Mouse (Mus musculus) forebrain, postnatal 0 days (tissue): ENCODE measurements around the gene Syndig1l. TPM values are rescaled to one million over a fixed set of nuclear protein-coding genes. Genes with fewer than 3 reads are reported as not detected.

ENCODE experiments used
- ATAC-seq: fragments of 200-750 bp; cut with Nextera tagmentation; 2 replicates; pipeline ENCODE4 v1.8.0; 2017; ENCODE audit warnings: mild to moderate bottlenecking, moderate library complexity
- DNase-seq: peaks from one replicate; pipeline ENCODE4 v3.0.0-alpha.2; 2015
- H3K27ac ChIP-seq: fragments of 300-500 bp; sonication (generic); 2 replicates; pipeline ENCODE4 v1.5.1; 2014; ENCODE audit warnings: low read depth, mild to moderate bottlenecking, antibody characterized with exemption, low read length, moderate library complexity, mixed read lengths
- H3K27me3 ChIP-seq: fragments of 300-500 bp; sonication (generic); 2 replicates; pipeline ENCODE4 v1.6.1; 2014; ENCODE audit warnings: mild to moderate bottlenecking, low read length, mixed read lengths; ENCODE audit not compliant: insufficient read depth
- H3K36me3 ChIP-seq: fragments of 300-500 bp; sonication (generic); 2 replicates; pipeline ENCODE4 v1.6.1; 2014; ENCODE audit warnings: mild to moderate bottlenecking, moderate library complexity; ENCODE audit not compliant: insufficient read depth
- H3K4me1 ChIP-seq: fragments of 300-500 bp; sonication (generic); 2 replicates; pipeline ENCODE4 v1.6.1; 2014; ENCODE audit warnings: antibody characterized with exemption; ENCODE audit not compliant: insufficient read depth
- H3K4me2 ChIP-seq: fragments of 300-500 bp; sonication (generic); 2 replicates; pipeline ENCODE4 v1.6.1; 2014; ENCODE audit warnings: low read depth, mild to moderate bottlenecking, moderate library complexity
- H3K4me3 ChIP-seq: fragments of 300-500 bp; sonication (generic); 2 replicates; pipeline ENCODE4 v1.5.1; 2014; ENCODE audit warnings: low read depth, low read length, mixed read lengths
- H3K9ac ChIP-seq: fragments of 300-500 bp; sonication (generic); 2 replicates; pipeline ENCODE4 v1.6.1; 2014; ENCODE audit warnings: mild to moderate bottlenecking
- H3K9me3 ChIP-seq: fragments of 300-500 bp; sonication (generic); 2 replicates; pipeline ENCODE4 v1.6.1; 2016; ENCODE audit warnings: low read length
- CTCF ChIP-seq: sonication (generic); IDR thresholded peaks from 2 replicates; pipeline ENCODE4 v1.5.1; 2016; ENCODE audit warnings: antibody characterized with exemption, control low read depth, low read depth
- WGBS: fragments of 180-500 bp; shearing (Covaris S2); extraction: QIAGEN DNeasy Blood & Tissue Kit; methylation state at CpG from one replicate; pipeline ENCODE4 v1.1.7; 2014; 5-methylcytosine and 5-hydroxymethylcytosine counted together
- polyA plus RNA-seq: library from polyadenylated mRNA; unstranded; fragments of >200 nt; fragmentation: Nextera tagmentation; extraction: Ambion mirVana; gene quantifications from 2 replicates; pipeline ENCODE4 v1.2.1, GENCODE M21; 2015
- total RNA-seq: library from RNA; depleted of rRNA; stranded (reverse); fragments of >200 nt; gene quantifications from 2 replicates; pipeline ENCODE4 v1.2.3, GENCODE M21; 2014

Syndig1l gene
- total and polyA plus RNA-seq, 2 experiments from 2014 or later, result 11.3 to 17.6 TPM

- ATAC-seq, result no peak
- no peak overlapping the region for H3K4me3 ChIP-seq
- H3K4me1 ChIP-seq, result no peaks in the 10 kb centered on the region
- no peak overlapping the region for H3K9ac ChIP-seq
- H3K36me3 ChIP-seq, result no peaks in the 10 kb centered on the region
- H3K27me3 ChIP-seq, result peaks cover 9% of the 10 kb centered on the region; the same call in 1 of the 2 replicates
- WGBS, result 38% methylated on average over 7 of the region's 7 CpGs
- H3K4me2 ChIP-seq, result no peak overlapping the region
- no peak for TF ChIP-seq CTCF
- no peaks in the 10 kb centered on the region for H3K9me3 ChIP-seq
- DNase-seq, result peak; percentile 26
- H3K27ac ChIP-seq, result no peak overlapping the region
These were observed 4.0 kb upstream of the Syndig1l start for GRCm38 (mm10) chr12:84702586-84702985.

DNA sequence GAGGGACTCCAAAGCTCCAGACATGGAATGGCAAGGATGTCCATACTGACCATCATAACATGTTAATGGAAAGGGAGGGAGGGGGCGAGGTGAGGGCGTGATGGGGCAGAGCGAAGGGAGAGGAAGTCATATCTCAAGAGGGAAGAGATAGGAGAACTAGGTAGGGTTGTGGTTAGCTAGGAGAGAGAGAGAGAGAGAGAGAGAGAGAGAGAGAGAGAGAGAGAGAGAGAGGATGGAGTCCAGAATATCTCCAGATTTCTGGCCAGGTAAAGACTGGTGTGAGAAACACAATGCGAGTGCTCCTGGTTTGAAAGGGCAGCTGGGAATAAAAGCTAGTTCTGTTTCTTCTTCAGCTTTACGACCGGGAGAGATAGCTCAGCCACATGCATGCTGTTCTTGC is 6.5 kb downstream of the Syndig1l start:
- H3K4me2 ChIP-seq, result no peak overlapping the region
- 91% methylated on average over 6 of the region's 6 CpGs for WGBS
- no peaks in the 10 kb centered on the region for H3K9me3 ChIP-seq
- H3K4me1 ChIP-seq, result no peaks in the 10 kb centered on the region
- no peak for TF ChIP-seq CTCF
- DNase-seq, result no peak
- no peaks in the 10 kb centered on the region for H3K27me3 ChIP-seq
- H3K27ac ChIP-seq, result no peak overlapping the region
- no peaks in the 10 kb centered on the region for H3K36me3 ChIP-seq
- H3K4me3 ChIP-seq, result no peak overlapping the region
- no peak overlapping the region for H3K9ac ChIP-seq
- ATAC-seq, result no peak

- TF ChIP-seq CTCF, result no peak
These were observed 7.3 kb downstream of the Syndig1l start for GRCm38 (mm10) chr12:84691347-84691746.

DNA sequence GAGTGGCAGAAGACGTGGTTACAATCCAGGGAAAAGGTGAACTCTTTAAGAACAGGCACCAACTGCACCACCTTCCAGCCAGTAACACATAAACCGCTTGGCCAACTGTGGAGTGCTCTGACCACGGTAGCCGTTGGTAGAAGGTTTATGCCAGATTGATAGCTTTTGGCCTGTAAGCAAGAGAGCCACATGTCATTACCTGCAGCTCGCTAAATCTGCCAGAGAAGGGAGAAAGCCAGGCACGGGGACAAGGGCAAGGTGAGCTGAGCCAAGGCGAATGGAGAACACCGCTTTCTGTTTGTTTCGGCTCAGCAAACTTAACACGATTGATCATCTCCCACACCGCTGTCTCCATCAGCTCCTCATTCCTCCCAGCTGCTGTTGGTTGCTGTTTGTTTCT is 9.6 kb downstream of the Syndig1l start:
- H3K4me1 ChIP-seq, result no peaks in the 10 kb centered on the region
- H3K27me3 ChIP-seq, result no peaks in the 10 kb centered on the region
- H3K27ac ChIP-seq, result no peak overlapping the region
- H3K36me3 ChIP-seq, result no peaks in the 10 kb centered on the region
- DNase-seq, result no peak
- no peak overlapping the region for H3K4me3 ChIP-seq
- no peak for TF ChIP-seq CTCF
- no peak overlapping the region for H3K4me2 ChIP-seq
- no peak for ATAC-seq
- H3K9ac ChIP-seq, result no peak overlapping the region
- 91% methylated on average over 11 of the region's 11 CpGs for WGBS
- no peaks in the 10 kb centered on the region for H3K9me3 ChIP-seq

More at GRCm38 (mm10) chr12:84691347-84691746, 7.3 kb downstream of the Syndig1l start:
- ATAC-seq, result no peak
- Histone ChIP-seq H3K27ac (no peak overlapping the region), H3K36me3 (no peaks in the 10 kb centered on the region), H3K4me2 (no peak overlapping the region), H3K4me1 (no peaks in the 10 kb centered on the region), H3K9me3 (no peaks in the 10 kb centered on the region), H3K27me3 (no peaks in the 10 kb centered on the region), H3K4me3 (no peak overlapping the region), H3K9ac (no peak overlapping the region)
- no peak for DNase-seq

DNA sequence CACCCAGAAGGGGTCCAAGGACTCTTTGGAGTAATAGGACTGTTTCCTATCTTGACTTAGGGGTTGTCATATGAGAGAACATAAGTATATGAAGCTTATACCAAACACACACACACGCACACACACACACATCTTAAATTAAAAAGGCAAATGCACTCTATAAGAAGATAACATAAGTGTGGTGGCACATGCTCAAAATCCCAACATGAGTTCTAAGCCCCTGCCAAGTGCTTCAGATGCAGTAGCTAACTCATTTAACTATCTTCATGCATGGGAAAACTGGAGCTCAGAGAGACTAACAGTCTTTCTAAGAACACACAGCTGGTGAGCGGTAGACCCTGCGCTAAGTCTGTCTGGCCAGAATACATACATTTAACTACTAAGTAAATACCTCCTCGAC is 11.1 kb downstream of the Syndig1l start:
- Histone ChIP-seq H3K27me3 (no peaks in the 10 kb centered on the region), H3K4me1 (no peaks in the 10 kb centered on the region), H3K9me3 (no peaks in the 10 kb centered on the region), H3K9ac (no peak overlapping the region), H3K4me3 (no peak overlapping the region), H3K27ac (no peak overlapping the region), H3K36me3 (no peaks in the 10 kb centered on the region), H3K4me2 (no peak overlapping the region)
- TF ChIP-seq CTCF, result no peak
- WGBS, result 74% methylated on average over 4 of the region's 4 CpGs
- ATAC-seq, result peak; percentile 30
- DNase-seq, result peak; percentile 74

DNA sequence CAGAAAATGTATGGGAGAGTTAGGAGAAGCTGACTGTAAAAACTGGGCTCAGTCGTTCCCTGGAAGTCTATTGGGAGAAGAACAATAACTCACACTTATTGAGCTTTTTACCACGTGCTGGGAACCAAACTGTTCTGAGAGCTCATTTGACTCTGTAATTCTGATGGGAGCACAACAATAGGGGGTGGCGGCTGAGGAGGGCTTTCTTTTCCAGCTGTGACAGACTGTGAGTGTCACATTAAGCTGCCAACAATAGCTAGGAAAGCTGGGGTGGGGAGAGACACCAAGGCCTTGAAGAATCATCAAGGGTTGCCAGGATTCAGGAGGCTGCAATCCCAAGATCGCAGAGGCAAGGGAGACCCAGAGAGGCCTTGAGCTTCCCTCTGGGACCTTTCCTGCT is 12.5 kb downstream of the Syndig1l start:
- H3K27me3 ChIP-seq, result no peaks in the 10 kb centered on the region
- H3K4me1 ChIP-seq, result no peaks in the 10 kb centered on the region
- H3K36me3 ChIP-seq, result no peaks in the 10 kb centered on the region
- H3K9me3 ChIP-seq, result no peaks in the 10 kb centered on the region
- ATAC-seq (peak; percentile 92), DNase-seq (peak; percentile 33)
- TF ChIP-seq CTCF, result no peak
- no peak overlapping the region for H3K9ac ChIP-seq
- H3K4me3 ChIP-seq, result no peak overlapping the region
- no peak overlapping the region for H3K4me2 ChIP-seq
- WGBS, result 17% methylated on average over 4 of the region's 4 CpGs
- peak overlapping the region; percentile 57; the same call in 1 of the 2 replicates for H3K27ac ChIP-seq

DNA sequence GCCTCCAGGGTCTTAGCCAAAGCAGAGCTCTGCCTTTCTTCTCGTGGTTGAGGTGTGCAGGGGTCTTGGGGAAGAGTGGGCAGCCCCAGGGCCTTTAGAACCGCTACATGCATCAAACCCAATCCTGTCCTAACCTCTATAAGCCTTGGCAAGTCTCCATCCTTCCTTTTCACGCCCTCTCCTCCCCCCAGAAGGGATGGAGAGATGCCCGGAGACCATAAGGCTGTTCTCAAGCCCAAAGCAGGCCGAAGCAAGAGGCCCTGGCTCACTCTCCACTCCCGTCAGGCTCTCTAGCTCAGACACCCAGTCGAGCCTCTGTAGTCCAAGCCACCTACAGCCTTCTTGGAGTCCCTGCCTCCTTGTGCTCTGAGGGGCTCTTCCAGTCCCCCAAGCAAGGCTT is 14.1 kb downstream of the Syndig1l start:
- no peak for DNase-seq
- H3K9ac ChIP-seq, result no peak overlapping the region

DNA sequence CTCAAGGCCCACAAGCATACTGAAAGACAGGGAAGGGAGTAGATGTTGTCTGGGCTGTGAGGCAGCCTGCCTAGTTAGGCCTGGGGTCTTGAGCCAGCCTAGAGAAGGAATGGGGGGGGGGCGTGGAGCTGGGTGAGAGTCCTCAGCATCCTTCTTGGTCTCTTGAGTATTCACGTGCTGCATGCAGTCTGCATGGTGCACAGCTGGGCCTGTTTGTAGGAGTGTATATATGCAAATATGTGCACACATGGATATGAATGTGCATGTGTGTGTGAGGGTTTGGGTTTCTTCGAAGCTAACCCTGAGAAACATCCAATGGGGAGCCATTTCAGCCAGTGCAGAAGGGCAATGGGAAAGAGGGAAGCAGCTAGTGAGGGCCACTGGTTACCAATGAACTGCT is 22.6 kb downstream of the Syndig1l start:
- Histone ChIP-seq H3K9ac (no peak overlapping the region), H3K36me3 (no peaks in the 10 kb centered on the region), H3K4me1 (no peaks in the 10 kb centered on the region), H3K27me3 (no peaks in the 10 kb centered on the region), H3K4me2 (no peak overlapping the region), H3K9me3 (no peaks in the 10 kb centered on the region), H3K4me3 (no peak overlapping the region), H3K27ac (no peak overlapping the region)
- WGBS, result 80% methylated on average over 3 of the region's 3 CpGs
- no peak for TF ChIP-seq CTCF
- ATAC-seq, result no peak
- no peak for DNase-seq

More for the DNA sequence above, 14.1 kb downstream of the Syndig1l start:
- Histone ChIP-seq H3K4me3 (no peak overlapping the region), H3K36me3 (no peaks in the 10 kb centered on the region), H3K27ac (no peak overlapping the region), H3K4me1 (no peaks in the 10 kb centered on the region), H3K9me3 (no peaks in the 10 kb centered on the region), H3K27me3 (no peaks in the 10 kb centered on the region), H3K4me2 (no peak overlapping the region)
- TF ChIP-seq CTCF, result no peak
- ATAC-seq, result no peak
- 65% methylated on average over 7 of the region's 7 CpGs for WGBS
